Mouse (Mus musculus) erythroblast, embryonic 14.5 days (primary cell): ENCODE results near the gene Cd9.

ENCODE experiments used
- GATA1 ChIP-seq: IDR thresholded peaks from 2 replicates; pipeline ENCODE4 v1.6.1; 2012; ENCODE audit warnings: low read length, inconsistent platforms, mixed read lengths
- TAL1 ChIP-seq: IDR thresholded peaks from 3 replicates; pipeline ENCODE4 v1.6.1; 2012; ENCODE audit warnings: low read length, inconsistent platforms, mixed read lengths

- TF ChIP-seq TAL1: no peak
- TF ChIP-seq GATA1: no peak
Measured at GRCm38 (mm10) chr6:125503186-125503802, 8.7 kb upstream of the Cd9 start.
